Mouse (Mus musculus) spleen, postnatal 10 days (tissue): ENCODE data around the gene Cdh12.
"Not testable (repeated sequence)": the region's sequence is repeated elsewhere in the genome, so short reads cannot be mapped to it uniquely, and the experiment has no call there.

Source experiments
- DNase-seq, 2 experiments: peaks; one replicate each; pipeline ENCODE4 v3.0.0; 2021 to 2022; ENCODE audit warnings: low spot score in 2 of 2

The Cdh12 gene

GRCm38 (mm10) chr15:20448861-20449663 is at the start of gene Cdh12:
Gene Cdh12, plus strand, starts transcription at chr15:20449265.
- no peak for DNase-seq

GRCm38 (mm10) chr15:20403596-20403995 is 45.5 kb upstream of the Cdh12 start:
- DNase-seq, result no peak

- no peak for DNase-seq
Measured at GRCm38 (mm10) chr15:20413397-20413796, 35.7 kb upstream of the Cdh12 start.

DNA sequence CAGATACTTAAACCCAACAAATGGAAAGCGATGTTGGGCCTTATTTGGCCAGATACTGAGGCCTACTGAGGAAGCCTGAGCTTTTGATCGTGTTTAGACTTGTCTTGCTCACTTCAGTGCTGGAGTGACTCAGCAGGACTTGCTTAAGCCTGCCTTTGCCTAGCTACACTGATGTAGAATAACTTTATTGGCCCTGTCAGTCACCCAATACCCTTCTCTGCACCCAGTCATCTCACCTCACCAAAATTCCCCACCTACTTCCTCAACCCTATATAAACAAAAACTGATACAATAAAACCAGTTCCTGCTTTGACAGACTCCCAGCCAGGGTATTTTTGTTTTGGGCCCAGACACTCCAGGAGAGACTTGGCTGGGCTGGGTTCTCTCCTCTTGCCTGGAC is 12.7 kb upstream of the Cdh12 start:
- DNase-seq, result no peak

DNA sequence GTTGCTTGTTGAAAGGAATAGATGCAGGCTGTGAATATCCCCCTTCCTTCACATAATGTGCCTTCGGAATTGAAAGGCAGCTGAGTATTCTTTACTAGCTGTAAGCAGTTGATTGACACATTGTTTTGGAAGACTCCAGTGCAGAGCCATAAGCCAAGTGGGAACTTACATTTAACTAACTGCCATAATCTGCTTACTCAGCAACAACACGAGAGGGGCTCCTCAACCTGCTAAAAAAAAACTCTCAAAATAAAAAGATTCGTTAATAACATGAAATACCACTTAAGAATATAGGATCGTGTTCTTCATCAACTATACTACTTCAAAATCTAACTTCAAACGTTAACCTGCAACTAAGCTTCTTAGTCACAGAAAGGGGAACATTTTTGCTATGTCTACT is 1.5 kb downstream of the Cdh12 start:
- no peak for DNase-seq

DNA sequence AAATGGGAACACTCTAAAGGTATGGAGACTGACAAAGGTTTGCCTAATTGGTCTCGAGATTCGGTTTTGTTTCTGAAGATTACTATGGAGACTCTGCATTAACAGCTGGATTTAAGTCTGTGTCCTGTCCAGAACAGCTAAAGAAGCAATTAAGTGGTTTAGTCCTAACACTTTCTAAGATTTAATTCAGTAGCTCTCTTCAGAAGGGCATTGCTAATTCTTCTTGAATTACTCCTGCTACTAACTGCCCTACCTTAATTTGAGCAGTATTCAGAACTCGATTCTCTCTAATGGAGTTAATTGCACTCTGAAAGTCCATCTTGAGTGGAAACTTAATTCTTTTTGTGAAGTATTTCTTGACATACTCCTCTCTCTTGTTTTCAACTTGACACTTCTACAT is 9.4 kb downstream of the Cdh12 start:
- no peak for DNase-seq

- DNase-seq, result no peak
Measured at GRCm38 (mm10) chr15:20462500-20462899, 13.4 kb downstream of the Cdh12 start.

DNA sequence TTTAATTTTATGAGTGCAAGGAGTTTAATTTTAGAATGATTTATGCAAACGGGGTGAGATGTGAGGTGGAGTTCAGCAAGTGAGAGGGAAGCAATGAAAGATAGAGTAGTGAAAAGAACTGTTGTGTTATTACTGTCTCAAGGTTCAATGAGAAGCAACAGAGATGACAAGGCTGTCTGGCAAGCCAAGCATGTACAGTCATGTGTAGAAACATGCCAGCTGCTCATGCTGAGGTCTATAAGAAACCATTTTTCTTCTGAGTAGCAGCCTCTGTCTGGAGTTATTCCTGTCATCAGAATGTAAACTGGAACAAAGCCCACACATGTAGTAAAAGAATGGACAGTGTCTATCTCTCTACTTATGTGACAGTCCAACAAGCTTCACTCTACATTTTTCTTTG is 14.5 kb downstream of the Cdh12 start:
- no peak for DNase-seq

DNA sequence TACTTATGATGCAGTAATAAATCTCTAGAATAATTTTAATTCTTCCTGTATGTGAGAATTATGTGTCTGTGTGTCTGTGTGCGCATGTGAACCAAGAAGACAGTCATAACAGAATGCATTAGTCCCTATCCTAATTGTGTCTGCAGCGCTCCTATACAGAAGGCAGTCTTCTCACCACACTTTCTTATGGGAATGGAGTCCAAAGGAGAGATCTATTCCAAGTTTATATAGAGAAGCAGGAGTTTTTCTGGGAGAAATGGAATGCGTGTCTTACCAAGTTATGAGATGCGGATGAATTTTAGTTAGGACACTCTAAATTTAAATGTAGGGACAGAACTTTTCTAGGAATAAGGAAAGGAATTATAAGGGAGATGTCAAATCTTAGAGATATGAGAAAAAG is 101.9 kb downstream of the Cdh12 start:
- DNase-seq, result no peak

GRCm38 (mm10) chr15:20571012-20571411 is 121.9 kb downstream of the Cdh12 start:
- no peak for DNase-seq

DNA sequence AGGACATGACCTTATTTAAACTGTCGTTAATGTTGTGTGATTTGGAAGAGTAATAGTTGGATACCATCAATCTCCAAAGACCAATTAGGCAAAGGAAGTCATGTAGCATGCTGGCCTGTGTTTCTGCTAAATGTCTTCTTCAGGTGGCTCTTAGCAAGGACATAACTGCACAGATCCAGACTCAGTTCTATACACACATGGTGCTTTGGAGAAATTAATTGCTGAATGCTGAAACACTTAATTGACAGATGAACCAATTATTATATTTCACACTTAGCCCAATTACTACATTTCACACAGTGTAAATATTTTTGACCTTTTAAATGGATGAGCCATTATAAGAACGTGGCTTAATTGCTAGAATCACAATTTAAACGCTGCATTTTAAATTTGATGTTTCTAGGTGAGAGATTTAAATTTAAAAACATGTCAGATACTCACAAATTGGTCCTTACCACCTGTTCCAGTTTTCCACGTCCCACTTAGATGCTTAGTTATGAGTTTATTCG is 133.6 kb downstream of the Cdh12 start:
- DNase-seq, result no peak

GRCm38 (mm10) chr15:20591599-20591998 is 142.5 kb downstream of the Cdh12 start:
- DNase-seq, result no peak

DNA sequence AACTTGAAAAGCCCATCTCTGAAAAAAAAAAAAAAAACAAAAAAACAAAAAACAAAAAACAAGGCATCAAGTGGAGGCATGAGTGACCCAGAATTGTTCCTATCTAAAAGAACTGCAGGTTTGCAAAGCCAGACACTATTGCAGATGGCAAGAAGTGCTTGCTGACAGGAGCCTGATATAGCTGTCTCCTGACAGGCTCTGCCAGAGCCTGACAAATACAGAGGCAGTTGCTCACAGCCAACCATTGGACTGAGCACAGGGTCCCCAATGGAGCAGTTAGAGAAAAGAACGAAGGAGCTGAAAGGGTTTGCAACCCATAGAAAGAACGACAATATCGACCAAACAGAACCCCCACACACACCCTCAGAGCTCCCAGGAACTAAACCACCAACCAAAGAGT is 156.7 kb downstream of the Cdh12 start:
- not testable (repeated sequence) for DNase-seq

GRCm38 (mm10) chr15:20634593-20634992 is 185.5 kb downstream of the Cdh12 start:
- DNase-seq, result no peak

- no peak for DNase-seq
Measured at GRCm38 (mm10) chr15:20639155-20639554, 190.1 kb downstream of the Cdh12 start.

GRCm38 (mm10) chr15:20642905-20643414 is 193.9 kb downstream of the Cdh12 start:
- no peak for DNase-seq

- no peak for DNase-seq
Measured at GRCm38 (mm10) chr15:20660221-20660620, 211.2 kb downstream of the Cdh12 start.

GRCm38 (mm10) chr15:20666650-20667049 is 217.6 kb downstream of the Cdh12 start, which contains the start of gene Acot10:
Gene Acot10, minus strand, starts transcription at chr15:20666750.
- no peak for DNase-seq

GRCm38 (mm10) chr15:20667350-20667749 is 218.3 kb downstream of the Cdh12 start:
- DNase-seq, result no peak

GRCm38 (mm10) chr15:20667989-20668388 is 218.9 kb downstream of the Cdh12 start:
- DNase-seq, result no peak

- DNase-seq, result not testable (repeated sequence)
Measured at GRCm38 (mm10) chr15:20669507-20669906, 220.4 kb downstream of the Cdh12 start.

GRCm38 (mm10) chr15:20682719-20683118 is 233.7 kb downstream of the Cdh12 start:
- no peak for DNase-seq

GRCm38 (mm10) chr15:20684200-20684599 is 235.1 kb downstream of the Cdh12 start:
- no peak for DNase-seq
